Mouse (Mus musculus) lung, postnatal 10 days (tissue): ENCODE measurements around the gene Nts.
"Not testable (repeated sequence)": the region's sequence is repeated elsewhere in the genome, so short reads cannot be mapped to it uniquely, and the experiment has no call there.

ENCODE experiments used
- DNase-seq: peaks from one replicate; pipeline ENCODE4 v3.0.0; 2021

Nts gene

DNA sequence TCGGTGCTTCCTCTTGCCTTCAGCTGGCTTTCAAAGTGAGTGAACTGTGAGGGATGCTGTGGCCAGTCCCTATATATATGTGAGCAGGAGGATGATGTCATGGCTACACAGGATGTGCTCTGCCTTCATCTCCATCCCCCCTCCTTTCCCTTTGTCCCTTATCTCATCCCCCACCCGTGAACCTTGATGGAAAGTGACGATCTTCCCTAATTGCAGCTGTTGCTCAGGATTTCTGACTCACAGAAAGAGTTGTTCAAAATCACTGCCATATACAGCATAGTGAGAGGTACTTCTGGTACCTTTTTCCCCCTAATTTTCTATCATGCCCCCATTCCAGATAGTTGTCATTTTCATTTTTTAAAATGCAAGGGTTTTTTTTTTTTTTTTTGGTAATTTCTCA lies at the start of gene Nts:
Gene Nts, minus strand, starts transcription at position 101 of the 400 bp plus-strand sequence.
- no peak for DNase-seq

DNA sequence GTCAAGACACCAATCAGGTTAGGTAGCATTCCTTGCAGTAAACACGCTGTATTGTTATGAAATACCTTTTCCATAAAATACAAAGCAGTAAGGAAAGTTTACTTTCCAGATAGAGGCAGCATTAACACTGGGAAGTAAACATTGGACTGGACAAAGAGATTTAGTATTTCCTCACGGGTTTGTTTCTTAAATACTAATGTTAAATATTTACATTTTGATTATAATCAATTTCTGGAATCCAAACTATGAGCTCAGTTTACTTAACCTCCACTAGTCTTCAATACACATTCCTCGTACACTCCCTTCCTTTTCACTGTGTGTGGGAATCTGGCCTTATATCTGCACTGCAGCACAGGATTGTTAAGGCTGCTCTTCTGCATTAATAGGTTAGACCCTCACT lies 37.6 kb upstream of the Nts start:
- DNase-seq = no peak

- no peak for DNase-seq
Measured at GRCm38 (mm10) chr10:102514159-102514558, 23.9 kb upstream of the Nts start.

DNA sequence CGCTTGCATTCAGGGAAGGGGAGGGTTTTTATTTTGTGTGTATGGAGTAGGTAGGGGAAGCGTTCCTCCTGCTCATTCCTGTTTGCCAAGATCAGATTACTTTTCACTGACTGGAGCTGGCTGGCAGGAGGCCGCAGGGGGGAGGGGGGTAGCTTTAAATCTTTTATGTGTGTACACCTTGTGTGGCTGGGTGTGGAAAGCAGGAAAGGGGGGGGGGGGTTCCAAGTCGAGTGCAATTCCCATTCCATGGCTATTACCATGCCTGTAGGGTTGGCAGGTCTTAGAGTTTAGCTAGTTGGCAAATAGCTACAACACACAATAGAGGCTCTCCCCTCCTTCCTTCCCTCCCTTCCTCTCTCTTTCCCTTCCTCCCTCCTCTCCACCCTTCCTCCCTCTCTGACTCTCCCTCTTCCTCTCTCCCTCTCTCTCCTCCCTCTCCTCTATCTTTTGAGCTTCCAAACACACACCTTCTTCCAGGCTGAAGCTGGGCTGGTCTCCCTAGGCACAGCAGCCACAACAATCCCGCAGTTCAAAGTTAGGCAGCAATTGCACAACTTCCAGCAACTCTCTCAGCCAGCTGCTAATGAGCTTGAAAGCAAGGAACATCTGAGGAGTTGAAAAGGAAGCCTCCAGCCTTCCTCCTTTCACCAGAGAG lies 21.6 kb upstream of the Nts start, which contains the start of gene Rassf9:
Gene Rassf9, plus strand, starts transcription at position 416 of the 655 bp plus-strand sequence.
- peak; percentile 68 for DNase-seq

DNA sequence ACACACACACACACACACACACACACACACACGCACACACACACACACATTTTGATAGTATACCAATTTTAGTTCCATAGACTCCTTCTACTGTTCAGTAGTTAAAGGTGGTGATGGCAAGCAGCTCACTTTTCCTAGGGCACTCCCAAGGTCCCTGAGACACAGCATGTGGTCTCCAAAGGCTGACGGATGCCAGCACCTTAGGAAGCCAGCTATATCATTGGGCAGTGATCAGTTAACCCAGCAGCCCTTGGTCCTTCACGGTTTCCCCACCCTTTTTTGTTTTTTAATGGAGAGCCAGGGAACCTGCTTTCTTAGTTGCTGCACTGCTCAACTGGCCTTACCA lies 21.1 kb upstream of the Nts start:
- no peak for DNase-seq

DNA sequence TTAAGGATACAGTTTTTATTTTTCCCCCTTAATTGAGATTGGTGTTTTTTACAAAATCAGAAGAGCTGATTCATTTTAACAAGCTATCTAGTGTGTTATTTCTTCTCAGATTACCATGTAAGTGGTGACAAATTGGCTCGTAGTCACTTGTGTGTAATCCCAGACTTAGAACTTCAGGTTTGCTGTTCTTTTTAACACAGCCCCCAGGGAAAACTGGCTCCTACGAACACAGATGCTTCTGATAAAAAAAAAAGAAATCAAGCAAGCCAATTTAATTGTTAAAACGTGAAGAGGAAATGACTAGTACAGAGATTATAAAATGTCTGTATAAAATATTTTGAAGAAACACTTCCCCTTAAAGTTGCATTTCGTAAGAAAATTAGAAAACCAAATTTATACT lies 17.1 kb upstream of the Nts start:
- no peak for DNase-seq

DNA sequence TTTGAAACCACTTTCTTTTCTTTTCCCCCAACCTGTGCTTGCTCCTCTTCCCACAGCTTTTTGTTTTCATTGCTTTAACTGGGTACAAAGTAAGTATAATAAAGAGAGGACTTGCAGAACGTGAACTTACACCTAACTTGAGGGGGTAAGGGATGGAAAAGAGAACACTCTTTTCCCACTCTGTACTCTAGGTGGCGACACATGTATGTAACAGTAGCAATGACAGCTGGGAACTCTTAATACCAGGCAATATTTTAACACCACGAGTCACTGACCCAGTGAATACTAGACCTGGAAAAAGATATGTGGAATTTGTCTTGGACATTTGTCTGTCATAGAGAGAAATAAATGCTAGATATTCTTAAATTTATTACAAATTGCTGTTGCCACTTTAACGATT lies 8.5 kb upstream of the Nts start:
- DNase-seq = peak; percentile 58

DNA sequence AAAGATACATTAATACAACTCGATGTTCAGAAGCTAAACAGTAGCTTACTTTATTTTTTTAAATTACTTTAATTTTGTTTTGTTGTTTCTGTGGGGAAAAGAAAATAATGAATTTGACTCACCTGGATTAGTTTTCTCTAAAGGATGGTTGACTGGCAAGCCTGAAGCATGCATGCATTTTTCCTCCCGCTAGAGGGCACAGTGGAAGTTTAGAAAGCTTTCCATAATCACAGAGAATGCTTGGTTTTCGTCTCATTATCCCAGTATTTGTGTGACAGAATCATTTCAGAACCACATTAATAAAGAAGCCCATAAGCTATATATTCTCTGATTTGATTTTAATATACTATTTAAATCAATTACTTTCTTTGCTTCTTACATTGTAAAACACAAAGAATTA lies 1.5 kb upstream of the Nts start:
- peak; percentile 42 for DNase-seq

GRCm38 (mm10) chr10:102469412-102469811 lies 20.9 kb downstream of the Nts start:
- DNase-seq = no peak

GRCm38 (mm10) chr10:102451756-102452155 lies 38.5 kb downstream of the Nts start:
- peak; percentile 29 for DNase-seq

- DNase-seq = peak; percentile 64
Measured at GRCm38 (mm10) chr10:102449449-102449848, 40.8 kb downstream of the Nts start.

DNA sequence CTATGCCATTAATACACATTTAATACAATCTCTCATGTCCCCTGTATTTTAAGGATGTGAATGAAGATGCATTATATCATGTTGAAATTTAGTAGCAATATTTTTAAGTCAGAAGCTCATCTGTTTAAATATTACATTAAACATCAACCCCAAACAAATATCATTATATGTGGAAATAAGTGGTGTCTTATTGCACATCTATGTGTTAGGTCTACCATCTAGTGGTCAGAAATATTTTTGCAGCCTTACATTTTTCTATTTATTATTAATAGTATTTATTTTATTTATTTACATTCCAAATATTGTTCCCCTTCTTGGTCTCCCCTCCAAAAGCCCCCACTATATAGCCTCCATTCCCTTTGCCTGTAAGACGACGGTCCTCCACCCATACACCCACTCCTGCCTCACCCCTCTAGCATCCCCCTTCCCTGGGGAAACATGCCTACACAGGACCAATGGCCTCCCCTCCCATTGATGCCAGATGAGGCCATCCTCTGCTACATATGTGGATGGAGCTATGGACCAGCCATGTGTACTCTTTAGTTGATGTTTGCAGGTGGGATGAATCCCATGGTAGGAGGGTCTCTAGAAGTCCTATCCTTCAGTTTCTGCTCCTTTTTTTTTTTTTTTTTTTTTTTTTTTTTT lies 45.3 kb downstream of the Nts start:
- DNase-seq = no peak

DNA sequence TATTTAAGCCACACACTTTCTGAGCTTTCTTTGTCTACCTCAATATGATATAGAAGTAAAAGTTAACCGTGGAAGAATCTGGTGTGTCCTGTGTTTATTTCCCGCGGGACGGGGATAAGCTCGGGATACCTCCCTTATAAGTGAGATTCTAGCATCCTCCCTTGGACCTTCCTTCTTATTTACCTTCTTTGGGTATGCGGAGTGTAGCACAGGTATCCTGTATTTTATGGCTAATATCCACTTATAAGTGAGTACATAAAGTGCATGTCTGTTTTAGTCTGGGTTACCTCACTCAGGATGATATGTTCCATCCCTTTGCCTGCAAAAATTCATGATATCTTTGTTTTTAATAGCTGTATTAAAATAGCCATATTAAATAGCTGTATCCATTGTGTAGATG lies 54.8 kb downstream of the Nts start:
- DNase-seq = not testable (repeated sequence)

DNA sequence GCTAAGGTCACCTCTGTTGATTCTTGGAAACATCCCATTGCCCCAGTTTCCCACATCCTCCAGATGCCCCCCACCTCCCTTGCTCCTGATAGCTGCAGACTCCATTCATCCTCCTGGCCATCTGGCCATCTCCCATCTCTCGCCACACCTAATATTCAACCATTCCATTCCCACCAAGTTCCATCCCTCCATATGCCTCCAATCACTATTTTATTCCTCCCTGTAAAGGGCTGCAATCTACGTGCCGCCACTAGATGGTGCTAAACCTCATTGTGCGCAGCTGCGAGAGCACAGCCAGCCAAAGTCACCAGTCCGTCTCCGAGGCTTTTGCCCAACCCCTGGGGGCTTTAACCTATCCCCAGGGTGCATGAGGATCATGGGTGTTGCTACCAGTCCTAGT lies 55.2 kb downstream of the Nts start:
- DNase-seq = peak; percentile 34
